ENCODE assay signal across 21 mouse cellular contexts in genomic region chr19:5181926-5182325, GRCm38 (mm10).
A peak's percentile ranks its signal among the peaks of the same experiment; 100 is the strongest.
DNase-seq lines count a peak whose midpoint lies in the region; ATAC-seq and TF ChIP-seq lines count a peak whose summit lies in the region.
"Had no signal": no experiment of that assay in that cellular context is flagged by ENCODE, and none has a peak within 500 bp of the region (broad histone marks: within the 10 kb centered on the region; RNA-seq: fewer than 3 reads in every experiment).

No protein-coding gene starts in this region.

- no peak overlapping the region for H3K4me3 ChIP-seq in hindbrain, postnatal 0 days (ENCODE audit: low read length)
- no peak overlapping the region for H3K4me3 ChIP-seq in hindbrain, embryonic 16.5 days (ENCODE audit: low read length)
- H3K4me3 ChIP-seq in lung, adult 2 months (replicated peaks; ENCODE audit: extremely low read depth, low read depth, low read length), result no peak overlapping the region
- H3K4me3 ChIP-seq: embryonic facial prominence, embryonic 10.5 days; erythroblast, embryonic 14.5 days; heart, embryonic 10.5 days; hindbrain, embryonic 13.5 days; limb, embryonic 12.5 days had no signal

- no peaks in the 10 kb centered on the region for H3K4me1 ChIP-seq in hindbrain, postnatal 0 days (ENCODE audit: insufficient read depth, low read length)
- no peaks in the 10 kb centered on the region for H3K4me1 ChIP-seq in hindbrain, embryonic 16.5 days (ENCODE audit: control insufficient read depth, insufficient read depth, low read depth, low read length)
- no peaks in the 10 kb centered on the region; the same call in 1 of the 2 replicates for H3K4me1 ChIP-seq in lung, adult 2 months (ENCODE audit: control insufficient read depth, insufficient read depth, low read length)
- H3K4me1 ChIP-seq: embryonic facial prominence, embryonic 10.5 days; limb, embryonic 12.5 days had no signal

- H3K9ac ChIP-seq in hindbrain, postnatal 0 days (replicated peaks; ENCODE audit: low read length), result no peak overlapping the region
- H3K9ac ChIP-seq in hindbrain, embryonic 16.5 days (ENCODE audit: low read depth, low read length), result no peak overlapping the region
- H3K9ac ChIP-seq: hindbrain, embryonic 13.5 days; limb, embryonic 12.5 days; liver, embryonic 14.5 days had no signal

- TF ChIP-seq CTCF in hindbrain, postnatal 0 days (IDR thresholded peaks at IDR 0.05; ENCODE audit: low read depth), result no peak
- TF ChIP-seq CTCF in lung, adult 2 months (IDR thresholded peaks at IDR 0.05; ENCODE audit: insufficient read depth, low read length), result no peak

- no peak for ATAC-seq in hindbrain, postnatal 0 days
- ATAC-seq in hindbrain, embryonic 16.5 days, result no peak
- ATAC-seq: CD4-positive, CD25-positive, alpha-beta regulatory T cell, adult 4 months; intestine, postnatal 0 days had no signal

- H3K4me2 ChIP-seq in hindbrain, postnatal 0 days (ENCODE audit: low read depth, low read length), result no peak overlapping the region
- H3K4me2 ChIP-seq in hindbrain, embryonic 16.5 days (ENCODE audit: low read length), result no peak overlapping the region
- H3K4me2 ChIP-seq: hindbrain, embryonic 13.5 days; limb, embryonic 12.5 days had no signal

- WGBS in hindbrain, postnatal 0 days, result 43% methylated on average over 2 of the region's 2 CpGs
- 54% methylated on average over 2 of the region's 2 CpGs for WGBS in hindbrain, embryonic 16.5 days
- 72% methylated on average over 2 of the region's 2 CpGs for WGBS in lung, adult 2 months

- TF ChIP-seq POLR2A in lung, adult 2 months (IDR thresholded peaks at IDR 0.05; ENCODE audit: borderline replicate concordance, extremely low read depth, low read depth, low read length), result no peak

- 0 out of 2 replicates have a peak overlapping the region, but pooled peaks have one; percentile 20 for H3K27ac ChIP-seq in hindbrain, postnatal 0 days
- H3K27ac ChIP-seq in hindbrain, embryonic 16.5 days (ENCODE audit: low read depth, low read length), result no peak overlapping the region
- H3K27ac ChIP-seq: embryonic facial prominence, embryonic 10.5 days; heart, embryonic 10.5 days; hindbrain, embryonic 13.5 days; limb, embryonic 12.5 days; liver, embryonic 14.5 days had no signal

- peak; percentile 8 to 14 for DNase-seq in cerebellum, adult 18-20 months
- no peak for DNase-seq in cerebellum, postnatal 25 days
- DNase-seq in hindbrain, postnatal 0 days (ENCODE audit: low spot score), result peak; percentile 66
- peak; percentile 4 for DNase-seq in lung, postnatal 10 days
- no peak for DNase-seq in lung, adult 2 months
- DNase-seq in retina, postnatal 1 day, result peak; percentile 77
- DNase-seq in frontal cortex, postnatal 36 days (ENCODE audit: low spot score in 2 of 2), result no peak
- DNase-seq: adrenal gland, adult 2 months; gastrocnemius, postnatal 14 days; heart, postnatal 10 days; layer of hippocampus, adult 9-11 months; thymus, postnatal 36 days had no signal

- H3K9me3 ChIP-seq in hindbrain, postnatal 0 days (ENCODE audit: low read length), result no peaks in the 10 kb centered on the region
- H3K9me3 ChIP-seq in hindbrain, embryonic 16.5 days (ENCODE audit: control insufficient read depth, low read length), result peaks cover 2% of the 10 kb centered on the region; the same call in 1 of the 2 replicates
- H3K9me3 ChIP-seq: hindbrain, embryonic 13.5 days had no signal

- no peaks in the 10 kb centered on the region for H3K27me3 ChIP-seq in hindbrain, postnatal 0 days (ENCODE audit: insufficient read depth, low read length)
- no peaks in the 10 kb centered on the region for H3K27me3 ChIP-seq in hindbrain, embryonic 16.5 days (replicated peaks; ENCODE audit: control insufficient read depth, insufficient read depth, low read length)
- H3K27me3 ChIP-seq: hindbrain, embryonic 13.5 days; limb, embryonic 12.5 days had no signal

- no peaks in the 10 kb centered on the region for H3K36me3 ChIP-seq in hindbrain, postnatal 0 days (ENCODE audit: insufficient read depth, low read length)
- no peaks in the 10 kb centered on the region; the same call in 1 of the 2 replicates for H3K36me3 ChIP-seq in hindbrain, embryonic 16.5 days (ENCODE audit: control insufficient read depth, insufficient read depth, low read length)

Comparison
In these comparisons a context has a peak if more than half of its experiments do, and no peak if none do; other contexts are left out.
1. DNase-seq: peak in cerebellum, adult 18-20 months (2 of 2), hindbrain, postnatal 0 days (single experiment), lung, postnatal 10 days (single experiment) and retina, postnatal 1 day (single experiment); none in cerebellum, postnatal 25 days (0 of 2), lung, adult 2 months (single experiment) and frontal cortex, postnatal 36 days (0 of 2).